Mouse (Mus musculus) right cerebral cortex, postnatal 25 days (tissue): ENCODE data around the gene Gm20458.

Experiments used
- DNase-seq: peaks from one replicate; pipeline ENCODE4 v3.0.0; 2022

Gene Gm20458

GRCm38 (mm10) chr2:164453887-164454500 is 6.8 kb upstream of the Gm20458 start:
- no peak for DNase-seq

DNA sequence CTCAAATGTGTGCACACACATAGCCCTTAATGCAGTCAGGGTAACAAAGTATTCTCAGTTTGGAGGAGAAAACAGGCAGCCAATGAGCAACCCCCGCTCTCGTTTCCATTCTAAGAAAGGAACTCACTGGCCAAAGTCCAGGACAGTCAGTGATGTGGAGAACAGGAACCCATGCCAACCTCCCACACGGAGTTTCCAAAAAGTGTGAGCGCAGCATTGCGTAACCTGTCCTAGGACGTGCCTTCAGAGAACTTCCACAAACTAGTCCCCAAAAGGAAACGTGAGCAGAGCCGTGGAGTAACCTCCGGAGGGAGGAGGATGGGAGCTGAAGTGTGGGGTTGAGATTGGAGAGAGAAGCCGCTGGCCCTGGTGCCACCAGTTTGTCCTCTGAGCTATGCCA is 5.9 kb upstream of the Gm20458 start:
- peak; percentile 82 for DNase-seq

DNA sequence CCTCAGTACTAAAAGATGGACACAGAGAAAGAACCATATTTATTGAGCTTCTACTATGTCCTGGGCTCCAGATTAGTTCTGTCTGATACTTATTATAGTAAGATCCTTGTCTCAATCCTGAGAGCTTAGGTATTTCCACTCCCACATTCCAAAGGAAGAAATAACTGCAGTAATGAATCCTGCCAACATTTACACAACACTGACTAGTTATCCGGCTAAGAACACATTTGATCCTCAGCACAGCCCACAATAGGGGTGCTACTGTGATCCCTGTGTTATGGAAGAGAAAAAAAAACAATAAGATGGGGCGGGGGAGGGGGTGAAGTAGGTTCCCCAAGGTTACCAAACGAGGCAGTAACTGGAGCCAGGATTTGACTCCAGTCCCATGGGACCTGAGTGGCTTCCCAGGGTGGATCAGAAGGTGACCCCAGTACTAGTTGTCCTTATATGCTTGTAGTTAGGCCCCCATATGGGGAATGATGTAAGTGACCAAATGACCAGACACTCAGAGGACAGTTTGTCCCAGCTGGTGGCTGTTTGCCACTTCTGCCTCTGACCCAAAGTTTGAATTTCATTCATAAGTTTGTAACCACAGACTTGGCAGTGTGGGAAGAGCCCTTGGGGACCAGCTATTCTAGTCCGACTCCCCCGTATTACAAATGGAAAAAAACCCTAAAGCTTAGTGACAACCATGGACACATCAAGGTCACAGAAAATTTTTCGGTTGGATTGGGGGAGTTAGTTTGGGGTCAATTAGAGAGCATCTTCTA is 5.2 kb upstream of the Gm20458 start:
- no peak for DNase-seq

DNA sequence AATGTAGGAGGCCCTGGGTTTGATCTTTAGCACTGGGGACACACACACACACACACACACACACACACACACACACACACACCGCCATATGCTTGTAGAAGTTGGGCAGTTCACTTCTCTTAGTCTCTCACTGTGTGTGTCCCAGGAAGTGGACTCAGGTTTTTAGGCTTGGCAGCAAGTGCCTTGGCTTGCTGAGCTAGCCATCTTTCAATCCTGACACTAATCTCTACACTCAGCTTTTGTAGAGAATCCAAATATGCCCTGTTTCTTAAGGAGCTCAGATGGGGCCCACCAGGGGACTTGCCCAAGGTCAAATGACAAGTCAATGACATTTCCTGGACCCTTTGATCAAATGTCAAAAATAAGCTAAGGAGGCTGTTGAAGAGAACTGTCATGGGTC is 4.4 kb upstream of the Gm20458 start:
- no peak for DNase-seq

- peak; percentile 36 for DNase-seq
Observed at GRCm38 (mm10) chr2:164456864-164457300, 3.9 kb upstream of the Gm20458 start, which contains the start of gene Sys1. Gene Sys1, plus strand, starts transcription at chr2:164456964.

DNA sequence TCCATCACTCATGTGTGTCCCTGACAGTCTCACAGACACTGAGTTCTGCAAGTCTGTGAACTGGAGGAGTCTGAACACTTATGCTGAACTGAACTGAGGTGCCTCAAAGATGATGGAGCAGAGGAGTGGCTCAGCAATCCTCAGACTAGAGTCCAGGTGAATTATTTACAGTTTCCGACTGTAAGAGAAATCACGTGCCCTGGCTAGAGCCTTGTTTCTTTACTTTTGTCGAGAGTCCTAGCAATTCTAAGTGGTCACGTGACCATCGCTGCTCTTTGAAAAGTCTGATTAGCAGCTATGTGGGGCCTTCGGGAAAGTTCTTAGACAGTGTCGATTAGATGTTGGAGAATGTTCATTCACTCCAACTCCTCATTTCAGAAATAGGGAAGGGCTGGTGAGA is 2.8 kb upstream of the Gm20458 start:
- no peak for DNase-seq

DNA sequence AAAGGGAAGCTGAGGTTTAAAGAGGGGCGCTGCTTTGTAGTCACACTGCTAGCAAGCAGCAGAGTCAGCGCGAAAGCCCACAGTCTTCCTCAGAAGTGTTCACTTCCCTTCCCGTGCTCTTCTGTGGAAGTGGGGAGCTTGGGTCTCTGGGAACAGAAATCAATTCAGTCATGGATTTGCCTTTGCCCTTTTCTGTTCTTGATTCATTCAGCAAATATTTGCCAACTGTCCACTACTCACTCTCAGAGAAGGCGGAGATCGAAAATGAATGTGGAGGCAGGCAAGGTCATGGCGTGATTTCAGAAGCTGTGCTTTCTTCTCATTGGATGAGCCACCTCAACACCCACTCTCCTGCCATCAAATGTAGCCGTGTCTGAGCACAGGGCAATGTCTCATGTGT is 2.2 kb upstream of the Gm20458 start:
- DNase-seq = no peak

DNA sequence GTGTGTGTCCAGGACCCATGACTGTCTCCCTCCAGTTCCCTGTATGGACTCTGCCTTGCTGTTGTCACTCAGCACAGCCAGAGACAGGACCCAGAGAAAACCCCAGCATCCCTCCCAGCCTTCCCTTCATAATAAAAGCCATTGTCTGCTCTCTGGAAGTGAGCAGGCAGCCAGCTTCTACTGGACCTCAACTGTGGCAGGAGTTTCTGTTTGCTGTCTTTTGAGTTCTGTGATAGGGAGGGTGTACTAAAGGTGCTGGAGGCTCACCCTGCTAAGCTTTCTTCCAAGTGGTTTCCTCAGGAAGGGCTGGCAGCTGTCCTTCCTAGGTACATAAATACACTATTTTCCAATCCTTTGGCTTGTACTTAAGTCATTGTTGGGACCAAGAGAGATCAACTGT is 4.4 kb downstream of the Gm20458 start:
- DNase-seq = no peak

GRCm38 (mm10) chr2:164466787-164467186 is 6.0 kb downstream of the Gm20458 start:
- no peak for DNase-seq

DNA sequence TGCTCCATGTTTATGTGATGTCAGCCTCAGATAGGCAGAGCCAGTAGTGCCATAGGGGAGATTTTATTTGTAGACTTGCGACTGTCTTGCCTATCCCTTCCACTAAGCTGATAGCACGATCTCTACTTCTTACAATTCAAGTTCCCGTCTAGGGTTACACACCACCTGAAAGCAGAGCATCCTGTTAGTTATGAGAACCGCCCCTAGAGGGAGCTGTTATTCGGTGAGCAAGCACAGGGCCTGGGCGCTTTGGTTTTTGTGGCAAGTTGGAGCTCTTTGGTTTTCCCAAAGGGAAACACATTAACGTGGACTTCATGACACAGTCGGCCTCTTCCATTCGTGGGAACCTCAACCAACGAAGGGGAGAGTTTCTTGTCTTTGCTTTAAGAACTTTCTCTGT is 9.5 kb downstream of the Gm20458 start:
- DNase-seq = no peak

DNA sequence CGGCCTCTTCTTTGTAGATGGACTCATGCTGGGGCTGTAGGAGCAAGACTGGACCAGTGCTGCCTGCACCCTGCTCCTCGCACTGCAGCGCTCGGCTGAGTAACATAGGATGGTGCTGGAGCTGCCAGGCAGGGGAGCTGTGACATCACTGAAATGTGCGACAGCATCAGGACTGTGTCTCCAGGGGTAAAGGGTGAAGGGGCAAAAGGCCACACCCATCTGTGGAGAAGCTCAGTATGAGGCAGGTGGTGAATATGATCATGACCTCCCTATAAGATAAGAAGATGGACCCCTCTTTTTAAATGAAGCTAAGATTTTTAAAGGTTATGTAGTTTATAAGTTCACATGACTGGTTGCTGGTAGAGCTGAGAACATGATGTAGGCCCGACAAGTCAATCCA is 12.9 kb downstream of the Gm20458 start, which contains the start of gene Trp53tg5:
Trp53tg5 (minus strand) TSS at position 101 of the 400 bp plus-strand sequence.
- no peak for DNase-seq

- no peak for DNase-seq
Observed at GRCm38 (mm10) chr2:164485681-164486257, 25.0 kb downstream of the Gm20458 start, which contains the start of gene Dbndd2. Gene Dbndd2, plus strand, starts transcription at chr2:164486106.

DNA sequence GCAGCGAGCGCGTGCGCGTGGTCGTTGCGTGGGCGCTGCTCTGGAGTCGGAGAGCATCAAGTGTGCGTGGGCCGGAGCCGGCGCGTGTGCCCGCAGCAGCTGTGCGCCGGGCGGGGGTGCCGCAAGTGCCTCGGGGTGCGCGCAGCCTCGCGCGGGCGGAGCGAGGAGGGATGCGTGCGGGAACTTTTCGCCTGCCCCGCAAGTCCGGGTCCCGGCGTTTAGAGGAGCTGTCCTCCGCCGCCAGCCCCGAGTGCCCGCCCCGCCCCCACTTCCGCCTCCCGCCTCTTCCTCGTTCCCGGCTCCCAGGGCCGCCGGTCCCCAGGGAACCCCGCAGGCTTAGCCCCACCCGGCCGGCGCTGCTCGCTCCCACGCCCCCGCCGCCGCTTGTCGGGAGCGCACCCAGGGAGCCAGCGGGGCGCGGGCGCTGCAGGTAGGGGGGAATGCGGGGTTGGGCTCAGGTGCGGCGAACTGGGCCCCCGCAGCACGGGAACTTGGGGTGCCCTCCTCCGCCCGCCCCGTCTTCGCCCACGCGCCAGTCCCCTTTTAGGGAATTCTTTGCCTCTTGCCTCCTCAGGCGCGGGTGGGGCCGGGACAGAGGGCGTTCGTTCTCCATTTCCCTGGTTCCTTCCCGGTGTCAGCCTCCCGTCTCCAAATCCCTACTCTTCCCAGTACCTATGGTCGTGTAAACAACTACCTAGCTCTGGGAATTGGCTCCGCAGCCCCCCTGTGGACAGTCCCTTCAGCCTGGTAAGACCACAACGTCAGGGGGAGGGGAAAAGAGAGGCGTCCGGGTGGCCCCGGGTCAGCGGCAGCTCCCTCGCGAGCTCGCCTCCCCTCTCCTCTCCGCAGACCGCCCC is 25.7 kb downstream of the Gm20458 start:
- peak; percentile 86 for DNase-seq

- no peak for DNase-seq
Observed at GRCm38 (mm10) chr2:164487115-164487527, 26.4 kb downstream of the Gm20458 start.

DNA sequence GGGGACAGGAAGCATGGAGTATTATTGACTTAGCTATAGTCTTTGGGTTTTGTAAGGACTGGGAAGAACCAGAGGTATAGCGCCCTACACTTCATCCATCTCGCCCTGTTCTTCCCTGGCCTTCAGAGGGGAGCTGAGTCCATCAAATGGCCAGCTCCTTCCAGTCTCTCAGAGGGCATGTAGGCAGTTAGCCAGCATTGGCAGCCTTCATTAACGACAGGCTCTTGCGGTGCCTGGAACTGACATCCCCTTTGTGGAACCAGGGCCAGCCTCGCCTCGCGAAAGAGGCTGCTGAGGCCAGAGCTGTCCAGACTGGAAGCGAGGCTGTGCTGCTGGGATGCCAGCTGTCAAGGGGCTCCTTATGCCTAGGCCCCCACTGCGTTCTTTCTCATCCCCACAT is 27.0 kb downstream of the Gm20458 start:
- DNase-seq = peak; percentile 22

- DNase-seq = no peak
Observed at GRCm38 (mm10) chr2:164494126-164494525, 33.4 kb downstream of the Gm20458 start.

- no peak for DNase-seq
Observed at GRCm38 (mm10) chr2:164496331-164496730, 35.6 kb downstream of the Gm20458 start.

DNA sequence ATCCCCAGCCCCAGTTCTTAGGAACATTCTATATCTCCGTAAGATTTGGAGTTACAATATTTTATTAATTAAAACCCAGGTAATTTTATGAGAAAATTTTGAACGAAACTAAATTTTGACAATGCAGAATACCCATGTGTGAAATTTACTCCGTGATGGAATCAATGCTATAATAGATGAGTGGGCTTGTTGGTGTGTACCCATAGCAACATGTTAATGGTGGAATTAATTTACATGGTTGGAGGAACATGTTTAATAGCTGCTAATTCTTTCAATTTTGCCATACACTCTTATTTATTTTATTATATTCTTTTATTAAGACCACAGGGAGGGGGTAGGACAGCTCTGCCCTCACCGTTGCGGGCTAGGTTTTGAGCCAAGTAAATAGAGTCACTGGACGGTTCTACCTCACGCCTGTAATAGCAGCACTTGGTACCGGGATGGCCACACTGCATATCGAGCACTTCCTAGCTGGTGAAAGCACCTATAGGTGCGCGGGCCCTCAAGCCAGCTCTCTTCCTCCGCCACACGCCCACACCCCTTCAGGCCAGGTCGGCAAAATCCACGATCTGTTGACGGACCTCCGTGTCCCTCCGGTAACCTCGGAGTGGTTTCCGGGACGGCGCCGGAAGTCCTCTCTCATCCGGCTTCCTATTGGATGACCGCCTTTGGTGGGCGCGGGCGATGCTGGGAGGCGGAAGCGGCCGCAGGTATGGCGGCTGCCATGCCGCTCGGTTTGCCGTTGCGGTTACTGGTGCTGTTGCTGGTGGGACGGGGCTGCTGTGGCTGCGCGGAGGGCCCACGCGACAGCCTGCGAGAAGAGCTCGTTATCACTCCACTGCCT is 36.3 kb downstream of the Gm20458 start, which contains the start of gene Pigt:
Pigt (plus strand) TSS at position 674 of the 844 bp plus-strand sequence.
- DNase-seq = peak; percentile 90

DNA sequence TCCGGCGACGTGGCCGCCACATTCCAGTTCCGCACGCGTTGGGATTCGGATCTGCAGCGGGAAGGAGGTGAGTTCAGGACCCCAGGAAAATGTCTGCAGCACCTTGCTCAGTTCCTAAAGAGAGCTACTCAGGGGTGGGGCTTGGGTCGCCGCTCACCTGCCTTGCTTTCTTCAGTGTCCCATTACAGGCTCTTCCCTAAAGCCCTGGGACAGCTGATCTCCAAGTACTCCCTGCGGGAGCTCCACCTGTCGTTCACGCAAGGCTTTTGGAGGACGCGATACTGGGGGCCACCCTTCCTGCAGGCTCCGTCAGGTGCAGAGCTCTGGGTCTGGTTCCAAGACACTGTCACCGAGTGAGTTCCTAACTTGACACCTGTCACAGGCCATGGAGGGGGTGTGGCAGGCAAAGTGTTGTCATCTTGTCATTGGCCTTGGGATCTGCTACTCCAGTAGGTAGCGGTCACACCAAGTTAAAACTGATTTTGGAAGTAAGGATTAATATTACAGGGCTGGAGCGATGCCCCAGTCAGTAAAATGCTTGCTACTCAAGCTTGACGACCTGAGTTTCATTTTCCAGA is 37.0 kb downstream of the Gm20458 start:
- DNase-seq = no peak

GRCm38 (mm10) chr2:164499317-164499716 is 38.5 kb downstream of the Gm20458 start:
- DNase-seq = no peak

DNA sequence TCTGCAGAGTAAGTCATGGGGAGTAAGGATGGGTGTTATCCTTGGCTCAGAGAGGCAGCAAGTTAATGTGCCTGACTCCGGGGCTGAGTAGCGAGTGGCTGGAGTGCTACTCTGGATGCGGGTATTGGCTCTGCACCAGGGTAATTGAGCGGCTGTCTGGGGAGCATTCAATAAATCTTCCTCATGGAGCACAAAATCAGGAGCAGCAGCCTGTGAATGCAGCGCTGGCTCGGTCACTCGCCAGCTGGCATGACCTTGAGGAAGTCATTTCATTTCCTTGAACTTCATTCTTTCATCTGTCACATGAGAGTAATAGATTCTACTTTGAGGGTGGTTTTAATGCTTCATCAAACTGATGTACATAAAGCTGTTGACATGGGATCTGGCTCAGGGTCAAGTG is 39.7 kb downstream of the Gm20458 start:
- no peak for DNase-seq

GRCm38 (mm10) chr2:164504919-164505318 is 44.2 kb downstream of the Gm20458 start:
- no peak for DNase-seq
